Mouse (Mus musculus): ENCODE results near the gene Exoc5.

Gene Exoc5

DNA sequence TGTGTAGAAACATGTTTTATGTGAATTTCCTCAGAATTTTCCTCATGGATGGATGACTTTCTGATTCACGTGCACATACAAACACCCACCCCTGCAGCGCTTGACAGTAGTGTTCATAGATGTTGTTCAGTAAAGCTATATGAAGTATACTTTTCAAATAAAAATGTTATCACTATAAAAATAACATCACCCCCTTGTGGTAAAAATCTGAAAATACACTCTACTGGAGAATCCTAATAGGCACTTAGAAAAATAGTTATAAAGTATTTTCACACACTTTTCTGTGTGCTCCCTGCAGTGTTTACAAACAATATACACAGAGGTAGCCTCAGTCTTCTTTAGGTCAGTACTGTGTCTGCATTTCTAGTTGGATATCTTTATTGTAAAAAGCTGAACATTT, 58.5 kb downstream of the Exoc5 start:
- no peak for DNase-seq (ENCODE audit: low read depth, low spot score)

DNA sequence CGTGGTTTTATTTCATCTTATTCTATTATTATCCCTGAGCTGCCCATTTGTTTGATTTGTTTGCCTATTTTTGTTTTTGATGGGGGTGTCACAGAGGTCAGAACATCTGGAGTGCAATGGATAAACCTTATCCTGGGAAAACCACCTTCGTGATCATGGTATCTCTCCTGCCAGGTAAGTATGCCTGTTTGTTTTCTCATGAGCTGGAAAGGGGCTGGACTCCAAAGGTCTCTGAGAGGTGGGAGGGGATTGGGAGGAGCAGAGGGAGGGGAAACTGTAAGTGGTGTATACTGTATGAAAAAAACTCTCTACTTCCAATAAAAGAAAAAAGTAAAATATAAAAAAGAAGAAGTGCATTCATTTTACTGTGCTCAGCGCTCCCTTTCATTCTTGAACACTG, 64.8 kb downstream of the Exoc5 start:
- no peak for DNase-seq (ENCODE audit: low read depth, low spot score)

DNA sequence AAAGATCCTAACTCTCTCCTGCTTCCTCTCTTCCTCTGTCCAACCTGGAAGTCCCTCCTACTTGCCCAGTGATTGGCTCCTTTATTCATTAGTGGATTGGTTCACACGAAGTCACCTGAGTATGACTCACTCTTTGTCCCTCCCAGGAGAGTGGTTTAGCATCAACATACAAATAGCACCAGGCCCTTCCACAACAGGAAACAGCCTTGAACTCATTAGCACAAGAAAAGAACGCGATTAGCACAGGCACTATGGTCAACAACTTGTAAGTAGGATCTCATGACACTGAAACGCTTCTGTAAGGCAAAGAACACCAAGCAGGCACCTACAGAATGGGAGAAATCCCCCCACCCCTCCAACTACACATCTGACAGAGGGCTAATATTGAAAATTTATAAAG, 67.7 kb downstream of the Exoc5 start:
- no peak for DNase-seq (ENCODE audit: low read depth, low spot score)

DNA sequence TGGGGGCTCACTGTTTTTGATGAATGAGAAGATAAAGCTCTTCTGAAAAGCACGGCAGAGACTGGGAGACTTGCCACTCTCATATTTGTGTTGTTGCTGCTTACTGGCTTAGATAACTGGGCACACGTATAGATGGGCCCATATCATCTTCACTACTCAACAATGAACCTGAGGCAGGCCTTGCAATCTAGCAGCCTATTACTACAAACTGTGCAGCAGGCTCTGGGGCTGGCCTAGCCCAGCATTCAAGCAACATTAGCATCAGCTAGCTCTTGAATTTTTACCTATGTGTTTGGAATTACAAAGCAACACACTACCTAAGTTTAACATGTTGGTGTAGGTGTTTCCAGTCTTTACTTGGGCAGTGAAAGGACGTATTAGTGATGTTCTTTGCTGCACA, 72.6 kb downstream of the Exoc5 start:
- no peak for DNase-seq (ENCODE audit: low read depth, low spot score)

DNA sequence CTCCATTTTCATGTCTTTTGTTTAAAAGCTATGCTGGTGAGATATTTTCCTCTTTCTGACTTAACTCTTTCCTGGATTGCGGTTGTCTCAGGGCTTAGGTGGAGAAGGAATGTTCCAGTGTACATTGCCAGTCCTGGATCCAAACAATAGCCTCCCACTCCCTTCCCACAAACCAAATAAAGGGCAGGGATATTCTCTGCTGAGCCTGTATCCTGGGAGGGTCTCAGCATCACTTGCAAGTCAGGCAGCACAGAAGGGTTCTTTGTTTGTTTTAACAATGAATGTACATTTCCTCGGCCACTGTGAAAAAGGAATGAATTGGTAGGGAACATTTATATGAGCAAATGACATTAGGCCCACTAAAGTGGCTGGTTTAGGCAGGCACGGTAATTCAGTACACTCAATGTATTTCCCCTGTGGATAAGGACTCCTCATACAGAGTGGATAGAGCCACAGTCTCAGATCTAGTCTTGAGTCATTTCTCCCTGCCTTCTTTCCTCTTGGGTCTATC, 74.3 kb downstream of the Exoc5 start:
- no peak for DNase-seq (ENCODE audit: low read depth, low spot score)

DNA sequence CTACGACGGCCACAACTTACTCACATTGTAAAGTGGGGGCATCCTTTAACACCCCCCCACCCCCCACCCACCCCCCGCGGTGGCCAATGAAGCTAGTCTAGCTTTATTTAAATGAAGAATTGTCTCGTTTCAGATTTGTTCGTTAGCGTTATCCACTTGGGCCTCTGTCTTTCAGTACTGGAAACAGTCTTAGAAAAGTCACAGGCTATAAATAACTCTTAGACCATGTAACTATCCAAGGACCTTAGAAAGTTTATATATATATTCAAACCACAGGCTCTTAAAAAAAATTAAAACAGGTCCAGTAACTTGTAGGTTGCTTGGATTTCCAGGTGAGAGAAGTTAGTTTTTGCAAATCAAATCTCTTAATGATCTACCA, 75.3 kb downstream of the Exoc5 start:
- DNase-seq (ENCODE audit: low read depth, low spot score) = no peak

DNA sequence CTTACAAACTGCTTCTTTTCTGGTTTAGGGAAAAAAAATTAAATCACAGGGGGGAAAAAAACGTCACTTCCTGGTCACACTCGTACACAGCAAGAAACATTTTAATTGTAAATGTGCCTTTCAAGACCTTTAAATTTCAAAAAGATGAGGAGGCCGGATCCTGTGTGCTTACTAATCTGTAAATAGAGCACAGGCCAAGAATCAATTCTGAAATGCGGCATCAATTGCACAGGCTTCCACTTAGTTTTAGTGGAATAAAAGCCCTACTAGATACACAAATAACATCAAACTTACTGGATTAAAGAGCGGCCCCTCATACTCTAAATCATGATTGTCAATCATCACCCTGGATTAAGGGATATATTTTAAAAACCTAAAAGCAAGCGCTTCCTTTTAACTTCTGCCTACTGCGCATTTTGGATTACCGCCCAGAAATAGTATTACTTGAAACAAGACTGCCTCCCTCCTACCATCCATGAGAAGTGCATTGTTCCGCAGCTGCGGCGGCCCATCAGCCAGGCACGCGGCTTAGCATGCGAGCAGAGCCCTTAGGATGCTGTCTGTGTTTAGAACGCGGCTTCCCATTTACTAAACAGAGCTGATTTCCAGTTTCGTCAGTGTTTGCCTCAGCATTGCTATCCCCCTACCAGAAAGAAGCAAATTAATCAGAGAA, 75.8 kb downstream of the Exoc5 start:
- peak; percentile 75 for DNase-seq (ENCODE audit: low read depth, low spot score)

DNA sequence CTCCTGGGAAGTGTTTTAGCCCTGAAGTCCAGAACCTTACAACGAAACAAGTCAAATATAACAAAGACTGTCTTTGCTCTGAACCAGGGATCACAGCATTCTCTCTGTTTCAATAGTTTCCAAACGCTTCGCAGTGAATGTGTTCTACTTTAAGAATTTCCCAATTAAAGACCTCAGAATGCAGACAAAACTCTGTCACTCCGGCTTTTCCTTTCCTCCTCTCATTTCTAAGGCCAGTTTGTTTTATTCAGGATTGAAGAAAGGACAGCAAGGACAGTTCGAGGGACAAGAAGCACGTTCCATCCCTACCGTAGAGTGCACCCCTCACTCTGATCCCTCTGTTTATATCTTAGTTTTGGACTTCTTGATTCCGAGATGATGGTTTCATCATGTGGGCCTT, 76.6 kb downstream of the Exoc5 start:
- DNase-seq (ENCODE audit: low read depth, low spot score) = no peak

DNA sequence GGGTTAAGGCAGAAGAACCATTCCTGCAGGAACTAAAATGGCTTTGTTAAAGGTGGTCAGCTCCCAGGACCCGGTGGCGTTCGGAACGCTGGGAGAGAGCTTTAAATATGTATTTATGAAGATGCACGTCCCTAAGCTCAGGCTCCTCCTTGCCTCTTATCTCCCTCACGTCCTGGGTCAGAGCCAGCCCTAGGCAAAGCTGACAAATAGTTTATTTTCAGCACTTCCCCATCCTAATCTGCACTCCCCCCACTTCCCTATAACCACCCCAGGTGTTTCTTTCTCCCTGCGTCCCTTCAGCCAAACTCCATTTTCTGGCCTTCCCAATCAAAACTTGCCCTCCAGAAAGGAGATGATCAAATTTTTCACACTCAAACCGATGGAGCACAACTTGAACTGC, 80.2 kb downstream of the Exoc5 start:
- no peak for DNase-seq (ENCODE audit: low read depth, low spot score)

DNA sequence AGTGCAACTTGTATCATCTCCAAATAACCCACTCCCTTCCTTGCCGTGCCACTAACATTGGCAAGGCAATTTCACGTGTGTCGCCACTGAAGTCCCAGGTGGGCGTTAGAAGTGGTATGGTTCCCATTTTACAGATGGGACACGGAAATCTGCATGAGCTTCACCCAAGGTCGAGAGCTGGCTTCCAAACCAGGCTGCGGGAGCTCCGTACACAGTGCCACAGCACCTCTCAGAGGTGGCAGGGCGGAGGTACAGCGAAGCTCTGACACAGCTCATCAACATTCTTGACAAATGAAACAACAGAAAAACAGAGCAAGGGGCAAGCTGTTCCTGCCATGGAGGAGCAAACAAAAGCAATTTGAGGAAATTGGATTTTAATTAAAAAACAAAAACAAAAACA, 80.8 kb downstream of the Exoc5 start:
- DNase-seq (ENCODE audit: low read depth, low spot score) = no peak

DNA sequence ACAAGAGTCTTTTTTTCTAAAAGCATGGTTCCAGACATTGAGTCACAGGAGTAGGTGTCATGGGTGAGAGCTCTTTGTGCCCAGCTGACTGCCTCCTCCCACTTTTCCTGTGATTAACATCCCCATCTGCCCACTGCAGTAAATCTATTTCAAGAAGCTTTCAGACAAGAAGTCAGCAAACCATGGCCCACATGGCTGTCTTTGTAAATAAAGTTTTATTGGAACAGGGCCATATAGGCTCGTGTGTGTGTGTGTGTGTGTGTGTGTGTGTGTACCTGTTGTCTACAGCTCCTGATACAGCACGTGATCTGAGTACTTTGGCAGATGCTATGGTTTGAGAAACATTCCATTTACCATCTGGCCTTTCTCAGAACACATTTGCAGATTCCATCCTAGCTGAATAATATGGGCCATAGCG, 87.5 kb downstream of the Exoc5 start:
- no peak for DNase-seq (ENCODE audit: low read depth, low spot score)

DNA sequence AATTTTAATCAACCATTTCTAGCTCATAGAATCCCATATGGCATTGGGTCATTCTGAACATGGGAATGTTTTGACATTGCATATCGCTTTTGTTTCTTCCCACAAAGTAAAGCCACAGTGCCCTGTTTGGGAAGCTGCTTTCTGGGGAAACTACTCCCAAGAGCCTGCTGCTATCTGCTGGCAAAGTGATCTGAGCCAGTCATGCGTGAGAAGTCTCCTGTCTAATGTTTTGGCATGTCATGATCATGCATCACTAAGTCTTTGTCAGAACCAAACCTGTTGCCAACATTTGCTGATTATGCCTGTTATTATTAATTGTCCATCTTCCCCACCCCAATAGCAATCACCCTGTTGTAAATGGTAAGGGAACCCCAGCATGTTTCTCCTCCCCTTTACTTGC, 94.9 kb downstream of the Exoc5 start:
- no peak for DNase-seq (ENCODE audit: low read depth, low spot score)

DNA sequence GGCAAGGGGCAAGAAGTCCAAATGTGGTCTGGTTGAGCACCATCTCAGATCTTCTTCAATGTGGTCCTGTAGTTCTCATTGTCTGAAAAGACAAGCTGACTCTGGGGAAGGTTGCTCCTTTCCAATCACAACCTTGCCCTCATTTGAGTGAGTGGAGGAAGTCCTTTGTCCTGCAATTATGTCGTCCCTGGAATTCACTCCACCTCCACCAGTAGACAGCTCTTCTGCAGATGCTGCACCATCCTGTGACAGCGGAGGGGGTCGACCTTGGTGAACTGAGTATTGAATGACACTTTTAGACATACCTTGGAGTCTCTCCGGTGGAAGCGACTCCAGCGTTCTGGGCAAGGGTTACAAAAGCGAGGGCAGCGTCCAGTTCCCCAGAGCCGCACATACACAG, 97.8 kb downstream of the Exoc5 start:
- DNase-seq (ENCODE audit: low read depth, low spot score) = no peak

Data from brain, embryonic 18.5 days (tissue).